In the genomic region with DNA sequence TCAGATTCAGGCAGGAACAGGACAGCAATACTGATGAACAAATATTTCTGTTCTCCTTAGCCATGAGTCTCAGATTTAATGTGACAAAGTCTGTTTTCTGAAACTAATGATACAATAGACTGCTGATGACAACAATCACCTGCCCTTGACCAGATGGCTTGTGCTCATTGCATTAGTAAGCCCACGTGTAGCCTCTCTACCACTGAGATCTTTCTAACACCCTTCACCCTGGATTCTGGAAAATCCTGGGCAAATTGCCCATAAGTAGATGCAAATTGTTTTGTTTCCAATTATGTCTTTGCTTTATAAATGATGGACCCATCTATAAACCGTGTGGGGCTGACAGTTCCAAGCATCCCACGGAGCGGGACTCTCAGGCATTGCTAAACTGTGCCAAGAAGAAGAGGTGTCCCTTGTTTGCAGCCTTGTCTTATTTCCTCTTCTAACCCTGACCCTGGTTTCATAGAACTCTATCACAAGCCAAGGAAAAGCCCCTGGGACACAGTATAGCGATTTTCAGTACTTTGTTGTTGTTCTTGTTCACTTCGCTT, we compare ENCODE assay signal across 22 mouse cellular contexts.
DNase-seq lines count a peak whose midpoint lies in the region; ATAC-seq and TF ChIP-seq lines count a peak whose summit lies in the region.
"Had no signal": no experiment of that assay in that cellular context is flagged by ENCODE, and none has a peak within 500 bp of the region (broad histone marks: within the 10 kb centered on the region; RNA-seq: fewer than 3 reads in every experiment).

No protein-coding gene starts in this region.

- H3K4me1 ChIP-seq in cerebellum, adult 2 months (ENCODE audit: control insufficient read depth, insufficient read depth, low read length), result no peaks in the 10 kb centered on the region
- no peaks in the 10 kb centered on the region for H3K4me1 ChIP-seq in hindbrain, embryonic 13.5 days (replicated peaks)
- H3K4me1 ChIP-seq in hindbrain, embryonic 10.5 days (replicated peaks), result no peaks in the 10 kb centered on the region
- no peaks in the 10 kb centered on the region for H3K4me1 ChIP-seq in lung, embryonic 14.5 days (ENCODE audit: insufficient read depth)
- no peaks in the 10 kb centered on the region for H3K4me1 ChIP-seq in midbrain, postnatal 0 days (ENCODE audit: insufficient read depth, low read length)
- H3K4me1 ChIP-seq in midbrain, embryonic 15.5 days, result no peaks in the 10 kb centered on the region
- H3K4me1 ChIP-seq: embryonic facial prominence, embryonic 10.5 days; intestine, embryonic 15.5 days had no signal

- H3K9me3 ChIP-seq in hindbrain, embryonic 13.5 days, result no peaks in the 10 kb centered on the region
- H3K9me3 ChIP-seq in hindbrain, embryonic 10.5 days, result no peaks in the 10 kb centered on the region
- H3K9me3 ChIP-seq in lung, embryonic 14.5 days (ENCODE audit: low read depth, low read length), result no peaks in the 10 kb centered on the region
- no peaks in the 10 kb centered on the region for H3K9me3 ChIP-seq in midbrain, postnatal 0 days (ENCODE audit: low read length)
- no peaks in the 10 kb centered on the region for H3K9me3 ChIP-seq in midbrain, embryonic 15.5 days
- H3K9me3 ChIP-seq: embryonic facial prominence, embryonic 10.5 days; G1E; heart, embryonic 13.5 days; intestine, embryonic 15.5 days had no signal

- H3K4me2 ChIP-seq in hindbrain, embryonic 13.5 days, result no peak overlapping the region
- H3K4me2 ChIP-seq in lung, embryonic 14.5 days, result no peak overlapping the region
- no peak overlapping the region for H3K4me2 ChIP-seq in midbrain, postnatal 0 days (ENCODE audit: low read depth, low read length, poor library complexity, severe bottlenecking)
- no peak overlapping the region for H3K4me2 ChIP-seq in midbrain, embryonic 15.5 days
- H3K4me2 ChIP-seq: heart, embryonic 13.5 days; intestine, embryonic 15.5 days had no signal

- 23% methylated on average over 6 of the region's 6 CpGs for WGBS in cerebellum, adult 2 months
- 81% methylated on average over 6 of the region's 6 CpGs for WGBS in hindbrain, embryonic 13.5 days
- 88% methylated on average over 6 of the region's 6 CpGs for WGBS in hindbrain, embryonic 10.5 days
- WGBS in lung, embryonic 14.5 days, result 50% methylated on average over 6 of the region's 6 CpGs
- WGBS in midbrain, postnatal 0 days, result 78% methylated on average over 6 of the region's 6 CpGs
- WGBS in midbrain, embryonic 15.5 days, result 81% methylated on average over 6 of the region's 6 CpGs

- H3K4me3 ChIP-seq in cerebellum, adult 2 months (replicated peaks; ENCODE audit: insufficient read depth, low read depth, low read length), result no peak overlapping the region
- H3K4me3 ChIP-seq in hindbrain, embryonic 13.5 days, result no peak overlapping the region
- H3K4me3 ChIP-seq in hindbrain, embryonic 10.5 days, result no peak overlapping the region
- no peak overlapping the region for H3K4me3 ChIP-seq in lung, embryonic 14.5 days (ENCODE audit: low read depth, low read length)
- H3K4me3 ChIP-seq in midbrain, postnatal 0 days (ENCODE audit: low read depth, low read length), result no peak overlapping the region
- no peak overlapping the region for H3K4me3 ChIP-seq in midbrain, embryonic 15.5 days
- H3K4me3 ChIP-seq: embryonic facial prominence, embryonic 10.5 days; heart, embryonic 13.5 days; intestine, embryonic 15.5 days had no signal

- peak; percentile 11 to 22 for DNase-seq in cerebellum, postnatal 10 days
- DNase-seq in cerebellum, adult 2 months, result no peak
- DNase-seq in hindbrain, embryonic 10.5 days (ENCODE audit: low spot score), result no peak
- peak; percentile 72 for DNase-seq in lung, embryonic 14.5 days
- DNase-seq in lung, postnatal 25 days (ENCODE audit: low spot score), result no peak
- peak; percentile 48 for DNase-seq in midbrain, postnatal 0 days (ENCODE audit: low spot score)
- DNase-seq: adrenal gland, adult 8-10 months; adrenal gland, postnatal 36 days; B cell, adult 2 months; cerebellum, adult 11 months; cerebellum, adult 9-10 months; cerebellum, postnatal 36 days; gastrocnemius, postnatal 36 days; heart, adult 11 months; heart, postnatal 36 days had no signal

- H3K27ac ChIP-seq in cerebellum, adult 2 months (ENCODE audit: insufficient read depth, low read length), result no peak overlapping the region
- no peak overlapping the region for H3K27ac ChIP-seq in hindbrain, embryonic 13.5 days
- H3K27ac ChIP-seq in hindbrain, embryonic 10.5 days, result no peak overlapping the region
- no peak overlapping the region for H3K27ac ChIP-seq in lung, embryonic 14.5 days (ENCODE audit: low read depth)
- H3K27ac ChIP-seq in midbrain, postnatal 0 days (ENCODE audit: low read depth, low read length), result no peak overlapping the region
- no peak overlapping the region for H3K27ac ChIP-seq in midbrain, embryonic 15.5 days
- H3K27ac ChIP-seq: embryonic facial prominence, embryonic 10.5 days; heart, embryonic 13.5 days; intestine, embryonic 15.5 days had no signal

- no peaks in the 10 kb centered on the region for H3K36me3 ChIP-seq in hindbrain, embryonic 13.5 days
- H3K36me3 ChIP-seq in hindbrain, embryonic 10.5 days, result no peaks in the 10 kb centered on the region
- H3K36me3 ChIP-seq in lung, embryonic 14.5 days (ENCODE audit: insufficient read depth), result no peaks in the 10 kb centered on the region
- H3K36me3 ChIP-seq in midbrain, postnatal 0 days (ENCODE audit: insufficient read depth, low read length), result no peaks in the 10 kb centered on the region
- H3K36me3 ChIP-seq in midbrain, embryonic 15.5 days (replicated peaks), result no peaks in the 10 kb centered on the region
- H3K36me3 ChIP-seq: embryonic facial prominence, embryonic 10.5 days; G1E; heart, embryonic 13.5 days; intestine, embryonic 15.5 days had no signal

- no peak for TF ChIP-seq CTCF in cerebellum, adult 2 months (IDR thresholded peaks at IDR 0.05; ENCODE audit: borderline replicate concordance, insufficient read depth, low read depth, low read length)
- no peak for TF ChIP-seq CTCF in lung, embryonic 14.5 days (IDR thresholded peaks at IDR 0.05; ENCODE audit: low read depth)
- no peak for TF ChIP-seq CTCF in midbrain, postnatal 0 days (IDR thresholded peaks at IDR 0.05)

- no peaks in the 10 kb centered on the region for H3K27me3 ChIP-seq in cerebellum, adult 2 months (ENCODE audit: control insufficient read depth, insufficient read depth, low read length)
- no peaks in the 10 kb centered on the region for H3K27me3 ChIP-seq in hindbrain, embryonic 13.5 days
- H3K27me3 ChIP-seq in hindbrain, embryonic 10.5 days (ENCODE audit: insufficient read depth, poor library complexity, severe bottlenecking), result no peaks in the 10 kb centered on the region
- H3K27me3 ChIP-seq in lung, embryonic 14.5 days (ENCODE audit: insufficient read depth, low read length), result no peaks in the 10 kb centered on the region
- no peaks in the 10 kb centered on the region for H3K27me3 ChIP-seq in midbrain, postnatal 0 days (ENCODE audit: insufficient read depth, low read length)
- no peaks in the 10 kb centered on the region for H3K27me3 ChIP-seq in midbrain, embryonic 15.5 days (replicated peaks)
- H3K27me3 ChIP-seq: heart, embryonic 13.5 days; intestine, embryonic 15.5 days had no signal

- ATAC-seq in hindbrain, embryonic 13.5 days (ENCODE audit: low FRiP score), result peak; percentile 57; the same call in 1 of the 2 replicates
- peak; percentile 92 for ATAC-seq in lung, embryonic 14.5 days (ENCODE audit: insufficient read depth)
- ATAC-seq in midbrain, postnatal 0 days (ENCODE audit: low FRiP score), result no peak
- no peak for ATAC-seq in midbrain, embryonic 15.5 days (replicated peaks)
- ATAC-seq: CD4-positive, CD25-positive, alpha-beta regulatory T cell, adult 4 months; intestine, embryonic 15.5 days had no signal

- H3K9ac ChIP-seq in hindbrain, embryonic 13.5 days, result no peak overlapping the region
- no peak overlapping the region for H3K9ac ChIP-seq in lung, embryonic 14.5 days
- no peak overlapping the region for H3K9ac ChIP-seq in midbrain, postnatal 0 days (replicated peaks; ENCODE audit: low read length, poor library complexity, severe bottlenecking)
- H3K9ac ChIP-seq in midbrain, embryonic 15.5 days, result no peak overlapping the region
- H3K9ac ChIP-seq: heart, embryonic 13.5 days; intestine, embryonic 15.5 days had no signal

- TF ChIP-seq POLR2A in cerebellum, adult 2 months (IDR thresholded peaks at IDR 0.05; ENCODE audit: borderline replicate concordance, insufficient read depth, low read length), result no peak

Comparison
In these comparisons a context has a peak if more than half of its experiments do, and no peak if none do; other contexts are left out.
1. DNase-seq: peak in cerebellum, postnatal 10 days (2 of 2), lung, embryonic 14.5 days (single experiment) and midbrain, postnatal 0 days (single experiment); none in cerebellum, adult 2 months (0 of 2), hindbrain, embryonic 10.5 days (single experiment) and lung, postnatal 25 days (single experiment).
2. ATAC-seq: peak in hindbrain, embryonic 13.5 days (single experiment) and lung, embryonic 14.5 days (single experiment); none in midbrain, postnatal 0 days (single experiment) and midbrain, embryonic 15.5 days (single experiment).